Mouse (Mus musculus): ENCODE data around the gene Cnksr2. TPM values are rescaled to one million over a fixed set of nuclear protein-coding genes. Genes with fewer than 3 reads are reported as not detected.

Cnksr2 gene
- polyA plus RNA-seq (2012; rRNA removed; ENCODE audit: low replicate concordance) = 0.02 and 0.07 TPM in 2 replicates

GRCm38 (mm10) chrX:158043057-158043843 lies at the start of gene Cnksr2:
Gene Cnksr2 (minus strand): TSS chrX:158043294.

DNA sequence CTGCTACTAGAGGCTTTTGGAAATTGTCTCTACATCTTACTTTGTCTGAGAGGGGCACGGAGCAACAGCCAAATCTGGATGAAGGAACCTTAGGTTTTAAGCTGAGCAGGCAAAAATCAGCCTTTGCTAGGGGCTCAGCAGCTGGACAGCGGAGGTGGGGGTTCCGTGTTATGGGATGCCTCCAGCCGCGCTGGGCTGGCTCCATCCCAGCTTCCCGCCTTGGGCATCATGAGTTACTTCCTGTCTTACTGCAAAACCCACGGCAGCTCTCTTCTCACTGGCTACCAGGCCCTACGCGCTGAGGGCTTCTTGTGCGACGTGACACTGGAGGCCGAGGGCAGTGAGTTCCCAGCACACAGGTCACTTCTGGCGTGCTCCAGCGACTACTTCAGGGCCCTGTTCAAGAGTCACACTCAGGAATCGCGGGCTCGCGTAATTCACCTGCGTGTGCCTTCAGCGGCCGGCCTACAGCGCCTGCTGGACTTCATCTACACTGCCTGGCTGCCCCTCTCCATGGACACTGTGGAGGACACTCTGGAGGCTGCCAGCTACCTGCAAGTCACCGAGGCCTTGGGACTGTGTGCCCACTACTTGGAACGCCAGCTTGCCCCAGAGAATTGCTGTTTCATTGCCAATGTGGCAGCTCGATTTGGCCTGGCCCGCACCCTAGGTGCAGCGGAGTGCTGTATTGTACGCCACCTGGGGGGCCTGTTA lies 224.7 kb downstream of the Cnksr2 start, which contains the start of gene Klhl34:
Gene Klhl34 (plus strand): TSS at position 229 of the 714 bp plus-strand sequence.

Other genes starting within 250 kb of the Cnksr2 start
- 3.4 TPM in 1 of 2 replicates, not detected in the other for gene Klhl34, start 224.9 kb downstream of the Cnksr2 start, polyA plus RNA-seq (2012; rRNA removed; ENCODE audit: low replicate concordance)

Data from mammary gland, adult 2 months (tissue).